Mouse (Mus musculus): ENCODE results near the gene Fam228a.

- no peak for TF ChIP-seq CTCF (IDR thresholded peaks at IDR 0.05; ENCODE audit: control insufficient read depth, insufficient read depth, low read length)
- no peak for TF ChIP-seq POLR2A (IDR thresholded peaks at IDR 0.05; ENCODE audit: borderline replicate concordance, control insufficient read depth, low read depth, low read length)
Observed at GRCm38 (mm10) chr12:4676336-4676735, 61.9 kb downstream of the Fam228a start.
